Mouse (Mus musculus) embryonic fibroblast, embryonic 13.5 days (primary cell): Measurements from ENCODE around the gene Synpo2. TPM values are rescaled to one million over a fixed set of nuclear protein-coding genes. Genes with fewer than 3 reads are reported as not detected.

Source experiments
- H3K27ac ChIP-seq: 2 replicates; pipeline ENCODE4 v1.5.1; 2012; ENCODE audit warnings: low read length, control low read depth, inconsistent platforms; ENCODE audit not compliant: insufficient read depth
- H3K4me1 ChIP-seq: 2 replicates; pipeline ENCODE4 v1.6.1; 2011; ENCODE audit warnings: low read length; ENCODE audit not compliant: control insufficient read depth, insufficient read depth
- H3K4me3 ChIP-seq: 2 replicates; pipeline ENCODE4 v1.5.1; 2011; ENCODE audit warnings: mild to moderate bottlenecking, control low read depth, low read length; ENCODE audit not compliant: insufficient read depth
- CTCF ChIP-seq: IDR thresholded peaks from 2 replicates; pipeline ENCODE4 v1.5.1; 2011; ENCODE audit warnings: mild to moderate bottlenecking, control low read depth, low read length, moderate library complexity, borderline replicate concordance; ENCODE audit not compliant: insufficient read depth
- POLR2A ChIP-seq: IDR thresholded peaks from 2 replicates; pipeline ENCODE4 v1.6.1; 2011; ENCODE audit warnings: low read depth, mild to moderate bottlenecking, control low read depth, low read length, moderate library complexity
- polyA plus RNA-seq: library from polyadenylated mRNA; stranded (reverse); fragments of >200 nt; gene quantifications from 2 replicates; pipeline ENCODE4 v1.2.4, GENCODE M21; 2011; ENCODE audit warnings: low read depth; ENCODE audit not compliant: missing spikeins, insufficient read length

Gene Synpo2
- polyA plus RNA-seq, 1 experiment: 6.2 TPM

- Histone ChIP-seq H3K4me1 (no peaks in the 10 kb centered on the region), H3K4me3 (no peak overlapping the region), H3K27ac (no peak overlapping the region)
- TF ChIP-seq POLR2A (no peak), CTCF (no peak)
Measured at GRCm38 (mm10) chr3:123080017-123080725, 155.8 kb downstream of the Synpo2 start.

- no peak overlapping the region for H3K4me3 ChIP-seq
- TF ChIP-seq CTCF (no peak), POLR2A (no peak)
- no peak overlapping the region for H3K27ac ChIP-seq
- H3K4me1 ChIP-seq: no peaks in the 10 kb centered on the region
Measured at GRCm38 (mm10) chr3:123075759-123076158, 160.2 kb downstream of the Synpo2 start.

GRCm38 (mm10) chr3:123075034-123075433 lies 160.9 kb downstream of the Synpo2 start:
- no peak overlapping the region for H3K4me3 ChIP-seq
- TF ChIP-seq CTCF (no peak), POLR2A (no peak)
- H3K27ac ChIP-seq: no peak overlapping the region
- H3K4me1 ChIP-seq: no peaks in the 10 kb centered on the region

- Histone ChIP-seq H3K4me1 (no peaks in the 10 kb centered on the region), H3K27ac (no peak overlapping the region), H3K4me3 (no peak overlapping the region)
- TF ChIP-seq CTCF (no peak), POLR2A (no peak)
Measured at GRCm38 (mm10) chr3:123073351-123073750, 162.6 kb downstream of the Synpo2 start.

- Histone ChIP-seq H3K4me3 (no peak overlapping the region), H3K27ac (no peak overlapping the region), H3K4me1 (no peaks in the 10 kb centered on the region)
- TF ChIP-seq CTCF (no peak), POLR2A (no peak)
Measured at GRCm38 (mm10) chr3:123072472-123072871, 163.5 kb downstream of the Synpo2 start.

- no peak overlapping the region for H3K27ac ChIP-seq
- no peak overlapping the region for H3K4me3 ChIP-seq
- TF ChIP-seq CTCF (no peak), POLR2A (no peak)
- no peaks in the 10 kb centered on the region for H3K4me1 ChIP-seq
Measured at GRCm38 (mm10) chr3:123070996-123071395, 165.0 kb downstream of the Synpo2 start.

- H3K4me3 ChIP-seq: no peak overlapping the region
- H3K27ac ChIP-seq: no peak overlapping the region
- H3K4me1 ChIP-seq: no peaks in the 10 kb centered on the region
- no peak for TF ChIP-seq CTCF
- no peak for TF ChIP-seq POLR2A
Measured at GRCm38 (mm10) chr3:123066836-123067235, 169.1 kb downstream of the Synpo2 start.

- Histone ChIP-seq H3K27ac (no peak overlapping the region), H3K4me3 (no peak overlapping the region), H3K4me1 (no peaks in the 10 kb centered on the region)
- TF ChIP-seq POLR2A: no peak
- no peak for TF ChIP-seq CTCF
Measured at GRCm38 (mm10) chr3:123065466-123065865, 170.5 kb downstream of the Synpo2 start.

GRCm38 (mm10) chr3:123064186-123064585 lies 171.8 kb downstream of the Synpo2 start:
- Histone ChIP-seq H3K27ac (no peak overlapping the region), H3K4me3 (no peak overlapping the region), H3K4me1 (no peaks in the 10 kb centered on the region)
- TF ChIP-seq POLR2A (no peak), CTCF (no peak)

GRCm38 (mm10) chr3:123061931-123062330 lies 174.0 kb downstream of the Synpo2 start:
- H3K4me3 ChIP-seq: no peak overlapping the region
- no peak overlapping the region for H3K27ac ChIP-seq
- TF ChIP-seq CTCF (no peak), POLR2A (no peak)
- H3K4me1 ChIP-seq: no peaks in the 10 kb centered on the region

- Histone ChIP-seq H3K4me3 (no peak overlapping the region), H3K4me1 (peaks cover 8% of the 10 kb centered on the region), H3K27ac (no peak overlapping the region)
- no peak for TF ChIP-seq CTCF
- no peak for TF ChIP-seq POLR2A
Measured at GRCm38 (mm10) chr3:123058832-123059231, 177.1 kb downstream of the Synpo2 start.
